21 mouse cellular contexts compared by ENCODE assay signal in genomic region chr5:122639517-122639916, GRCm38 (mm10). TPM values are rescaled to one million over a fixed set of nuclear protein-coding genes. Genes with fewer than 3 reads are reported as not detected.
A peak's percentile ranks its signal among the peaks of the same experiment; 100 is the strongest.
DNase-seq lines count a peak whose midpoint lies in the region; ATAC-seq lines count a peak whose summit lies in the region.
"Had no signal": no experiment of that assay in that cellular context is flagged by ENCODE, and none has a peak within 500 bp of the region (broad histone marks: within the 10 kb centered on the region; RNA-seq: fewer than 3 reads in every experiment).

No protein-coding gene starts in this region.

- ATAC-seq in granulocyte monocyte progenitor cell, adult 5-6 weeks (replicated peaks; ENCODE audit: poor library complexity, severe bottlenecking) = peak; percentile 69
- ATAC-seq: activated CD4-positive, CD25-positive, alpha-beta regulatory T cell, adult 4 months; forebrain, embryonic 15.5 days; hindbrain, postnatal 0 days; inflammation-experienced regulatory T-cells, adult 6 months; intestine, embryonic 16.5 days had no signal

- DNase-seq in thymus, postnatal 0 days (ENCODE audit: low spot score) = peak; percentile 55
- no peak for DNase-seq in thymus, postnatal 10 days (ENCODE audit: low spot score in 2 of 2)
- peak; percentile 41 for DNase-seq in naive thymus-derived CD4-positive, alpha-beta T cell, adult 2 months (ENCODE audit: low read depth)
- no peak for DNase-seq in frontal cortex, postnatal 36 days (ENCODE audit: low spot score in 2 of 2)
- DNase-seq in gastrocnemius, postnatal 4 days (ENCODE audit: low spot score in 2 of 2) = no peak
- DNase-seq: adrenal gland, adult 8-10 months; adrenal gland, postnatal 25 days; cerebellum, adult 18-20 months; cerebellum, adult 9-10 months; cerebellum, postnatal 14 days; embryo, embryonic 11 days; gastrocnemius, postnatal 10 days; gastrocnemius, postnatal 36 days; heart, adult 2 months had no signal

RNA-seq across cellular contexts. Expression of gene P2rx7, which starts 4.2 kb away (rescaled TPM):
- polyA plus RNA-seq in thymus, postnatal 0 days (2015; fragmentation: Nextera tagmentation; extraction: Ambion mirVana) = 8.2 and 8.8 TPM in 2 replicates
- 6.8 and 16.7 TPM in 2 replicates for total RNA-seq in granulocyte monocyte progenitor cell, adult 5-6 weeks (2014; fragmentation: Nextera tagmentation)
- total RNA-seq in granulocyte monocyte progenitor cell, adult 5-6 weeks (2017) = 7.6 and 18.3 TPM in 2 replicates
- 1 to 10 TPM; 5.1 to 6.0 TPM for total RNA-seq in gastrocnemius, postnatal 4 days (2021)
- polyA plus RNA-seq: erythroblast, embryonic 14.5 days had no signal

RNA-seq across cellular contexts. Expression of gene Ift81, which starts 25.2 kb away (rescaled TPM):
- 10.9 and 12.5 TPM in 2 replicates for polyA plus RNA-seq in thymus, postnatal 0 days (2015; fragmentation: Nextera tagmentation; extraction: Ambion mirVana)
- total RNA-seq in granulocyte monocyte progenitor cell, adult 5-6 weeks (2014; fragmentation: Nextera tagmentation) = 0.67 and 1.5 TPM in 2 replicates
- 2.7 and 9.5 TPM in 2 replicates for total RNA-seq in granulocyte monocyte progenitor cell, adult 5-6 weeks (2017)
- total RNA-seq in gastrocnemius, postnatal 4 days (2021) = 10 to 100 TPM; 14.9 to 27.0 TPM
- polyA plus RNA-seq: erythroblast, embryonic 14.5 days had no signal

Comparison
In these comparisons a context has a peak if more than half of its experiments do, and no peak if none do; other contexts are left out.
1. DNase-seq: peak in thymus, postnatal 0 days (single experiment) and naive thymus-derived CD4-positive, alpha-beta T cell, adult 2 months (single experiment); none in thymus, postnatal 10 days (0 of 2), frontal cortex, postnatal 36 days (0 of 2) and gastrocnemius, postnatal 4 days (0 of 2).